Mouse (Mus musculus) liver, embryonic 14.5 days (tissue): Measurements from ENCODE around the gene Olfr352. TPM values are rescaled to one million over a fixed set of nuclear protein-coding genes. Genes with fewer than 3 reads are reported as not detected.

Experiments used
- ATAC-seq: fragments of 200-750 bp; cut with Nextera tagmentation; 2 replicates; pipeline ENCODE4 v1.8.0; 2017; ENCODE audit warnings: moderate number of reproducible peaks, mild to moderate bottlenecking, moderate library complexity; ENCODE audit not compliant: insufficient read depth
- DNase-seq, 3 experiments: peaks; one replicate each; pipeline ENCODE4 v3.0.0-alpha.2; 2012 to 2013; ENCODE audit warnings: low read depth in 3 of 3, low spot score in 3 of 3
- H3K27ac ChIP-seq: fragments of 300-500 bp; sonication (generic); 2 replicates; pipeline ENCODE4 v1.5.1; 2014; ENCODE audit warnings: moderate library complexity, mild to moderate bottlenecking, control low read depth, inconsistent platforms
- H3K27me3 ChIP-seq: fragments of 300-500 bp; sonication (generic); 2 replicates; pipeline ENCODE4 v1.6.1; 2014; ENCODE audit warnings: mild to moderate bottlenecking, low read length, moderate library complexity; ENCODE audit not compliant: control insufficient read depth, insufficient read depth
- H3K36me3 ChIP-seq: fragments of 300-500 bp; sonication (generic); replicated peaks from 2 replicates; pipeline ENCODE4 v1.6.1; 2014; ENCODE audit warnings: low read depth; ENCODE audit not compliant: control insufficient read depth, insufficient read depth
- H3K4me1 ChIP-seq, 2 experiments: fragments of 200-500 bp in 1 of 2; fragments of 300-500 bp in 1 of 2; sonication (generic) in 1 of 2; replicated peaks; 2 replicates each; pipeline ENCODE4 v1.6.1; 2012 to 2014; ENCODE audit warnings: antibody characterized with exemption in 1 of 2, inconsistent platforms in 1 of 2, low read length in 1 of 2; ENCODE audit not compliant: control insufficient read depth in 2 of 2, insufficient read depth in 2 of 2
- H3K4me2 ChIP-seq: fragments of 300-500 bp; sonication (generic); 2 replicates; pipeline ENCODE4 v1.6.1; 2014; ENCODE audit warnings: low read depth, mild to moderate bottlenecking, control low read depth, moderate library complexity
- H3K4me3 ChIP-seq, 2 experiments: fragments of 200-500 bp in 1 of 2; fragments of 300-500 bp in 1 of 2; sonication (generic) in 1 of 2; 2 replicates each; pipeline ENCODE4 v1.5.1; 2012 to 2014; ENCODE audit warnings: low read depth in 2 of 2, low read length in 2 of 2, mild to moderate bottlenecking in 2 of 2, control low read depth in 1 of 2, inconsistent platforms in 1 of 2, moderate library complexity in 1 of 2; ENCODE audit not compliant: insufficient read depth in 1 of 2
- H3K9ac ChIP-seq: fragments of 300-500 bp; sonication (generic); replicated peaks from 2 replicates; pipeline ENCODE4 v1.6.1; 2014; ENCODE audit warnings: mild to moderate bottlenecking, control low read depth, moderate library complexity
- H3K9me3 ChIP-seq: fragments of 300-500 bp; sonication (generic); 2 replicates; pipeline ENCODE4 v1.6.1; 2016; ENCODE audit warnings: low read length, mixed read lengths; ENCODE audit not compliant: control insufficient read depth
- CTCF ChIP-seq: IDR thresholded peaks from 2 replicates; pipeline ENCODE4 v1.5.1; 2016; ENCODE audit warnings: antibody characterized with exemption, low read depth, control low read depth
- EP300 ChIP-seq: IDR thresholded peaks from 2 replicates; pipeline ENCODE4 v1.6.1; 2016; ENCODE audit warnings: antibody characterized with exemption, low read depth
- WGBS: fragments of 180-500 bp; shearing (Covaris S2); extraction: QIAGEN DNeasy Blood & Tissue Kit; methylation state at CpG from one replicate; pipeline ENCODE4 v1.1.7; 2014; ENCODE audit not compliant: insufficient replicate concordance; 5-methylcytosine and 5-hydroxymethylcytosine counted together
- polyA plus RNA-seq, 2 experiments: library from polyadenylated mRNA; depleted of rRNA in 1 of 2; stranded (reverse) in 1 of 2; unstranded in 1 of 2; fragments of >200 nt; fragmentation: Nextera tagmentation in 1 of 2; extraction: Ambion mirVana in 1 of 2; gene quantifications; 2 replicates each; pipeline versions ENCODE4 v1.2.1 to v1.2.3; 2012 to 2014

Gene Olfr352
- polyA plus RNA-seq (2012; rRNA removed) (not detected in 2 replicates), polyA plus RNA-seq (2014; fragmentation: Nextera tagmentation; extraction: Ambion mirVana) (not detected in 2 replicates)

GRCm38 (mm10) chr2:36868160-36868559, at the start of gene Olfr352:
Gene Olfr352, plus strand, starts transcription at chr2:36868460.
- H3K4me2 ChIP-seq: no peak within 1 kb of the TSS
- no peak within 1 kb of the TSS for H3K9ac ChIP-seq
- TF ChIP-seq CTCF (no peak), EP300 (no peak)
- no peaks in the 10 kb centered on the region for H3K4me1 ChIP-seq
- H3K36me3 ChIP-seq: no peaks in the 10 kb centered on the region
- no peak within 1 kb of the TSS for H3K27ac ChIP-seq
- no peaks in the 10 kb centered on the region for H3K27me3 ChIP-seq
- ATAC-seq (no peak), DNase-seq (no peak)
- no peaks in the 10 kb centered on the region for H3K9me3 ChIP-seq
- H3K4me3 ChIP-seq: no peak within 1 kb of the TSS
- 57% methylated on average over 1 of the region's 1 CpGs for WGBS

- Histone ChIP-seq H3K4me3 (no peak within 1 kb of the TSS), H3K36me3 (no peaks in the 10 kb centered on the region), H3K27ac (no peak within 1 kb of the TSS), H3K4me2 (no peak within 1 kb of the TSS), H3K9ac (no peak within 1 kb of the TSS), H3K9me3 (no peaks in the 10 kb centered on the region), H3K4me1 (no peaks in the 10 kb centered on the region), H3K27me3 (no peaks in the 10 kb centered on the region)
- 55% methylated on average over 1 of the region's 1 CpGs for WGBS
- no peak for DNase-seq
- TF ChIP-seq CTCF: no peak
- TF ChIP-seq EP300: no peak
- no peak for ATAC-seq
Observed at GRCm38 (mm10) chr2:36846010-36846409, 22.2 kb upstream of the Olfr352 start, which contains the start of gene Olfr350. Gene Olfr350, plus strand, starts transcription at chr2:36846310.

DNA sequence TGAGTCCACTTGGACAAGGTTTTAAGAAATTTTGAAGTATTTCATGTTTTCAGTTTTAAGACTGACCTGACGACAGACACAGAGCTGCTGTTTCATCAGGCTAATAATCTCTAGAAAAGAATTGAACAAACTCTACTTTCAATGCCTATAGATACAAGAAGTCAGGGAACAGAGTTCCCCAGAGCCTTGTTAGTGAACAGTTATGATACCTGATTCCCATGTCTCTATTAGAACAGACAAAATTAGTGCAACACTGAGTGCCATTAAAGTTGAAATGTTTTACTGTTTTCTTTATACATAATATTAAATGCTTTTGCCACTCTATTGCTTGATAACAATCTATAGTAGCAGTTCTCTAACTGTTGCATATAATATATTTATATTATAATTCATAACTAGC, 5.7 kb upstream of the Olfr352 start, which contains the start of gene Olfr351:
Gene Olfr351, minus strand, starts transcription at position 101 of the 400 bp plus-strand sequence.
- no peak for ATAC-seq
- no peak for TF ChIP-seq EP300
- TF ChIP-seq CTCF: no peak
- no peaks in the 10 kb centered on the region for H3K27me3 ChIP-seq
- H3K9me3 ChIP-seq: no peaks in the 10 kb centered on the region
- no peak within 1 kb of the TSS for H3K9ac ChIP-seq
- no peak for DNase-seq
- WGBS: 64% methylated on average over 1 of the region's 1 CpGs
- no peak within 1 kb of the TSS for H3K27ac ChIP-seq
- no peaks in the 10 kb centered on the region for H3K36me3 ChIP-seq
- H3K4me3 ChIP-seq: no peak within 1 kb of the TSS
- no peak within 1 kb of the TSS for H3K4me2 ChIP-seq
- H3K4me1 ChIP-seq: no peaks in the 10 kb centered on the region

GRCm38 (mm10) chr2:36892836-36893235, 24.6 kb downstream of the Olfr352 start, which contains the start of gene Olfr353:
Gene Olfr353, minus strand, starts transcription at chr2:36892936.
- no peak within 1 kb of the TSS for H3K4me3 ChIP-seq
- H3K27me3 ChIP-seq: no peaks in the 10 kb centered on the region
- no peak within 1 kb of the TSS for H3K27ac ChIP-seq
- no peak for ATAC-seq
- TF ChIP-seq EP300: no peak
- TF ChIP-seq CTCF: no peak
- H3K36me3 ChIP-seq: no peaks in the 10 kb centered on the region
- no peak for DNase-seq
- no peak within 1 kb of the TSS for H3K9ac ChIP-seq
- no peaks in the 10 kb centered on the region for H3K4me1 ChIP-seq
- H3K4me2 ChIP-seq: no peak within 1 kb of the TSS
- no peaks in the 10 kb centered on the region for H3K9me3 ChIP-seq

GRCm38 (mm10) chr2:36897114-36897513, 28.9 kb downstream of the Olfr352 start:
- no peak for DNase-seq
- no peaks in the 10 kb centered on the region for H3K36me3 ChIP-seq
- H3K27me3 ChIP-seq: no peaks in the 10 kb centered on the region
- no peak overlapping the region for H3K9ac ChIP-seq
- no peak overlapping the region for H3K4me2 ChIP-seq
- no peak overlapping the region for H3K27ac ChIP-seq
- TF ChIP-seq EP300 (no peak), CTCF (no peak)
- no peak overlapping the region for H3K4me3 ChIP-seq
- no peaks in the 10 kb centered on the region for H3K9me3 ChIP-seq
- H3K4me1 ChIP-seq: no peaks in the 10 kb centered on the region
- no peak for ATAC-seq
